Mouse (Mus musculus) limb, embryonic 11.5 days (tissue): ENCODE results near the gene Cxcl9. TPM values are rescaled to one million over a fixed set of nuclear protein-coding genes. Genes with fewer than 3 reads are reported as not detected.

Source experiments
- ATAC-seq: fragments of 200-750 bp; cut with Nextera tagmentation; 2 replicates; pipeline ENCODE4 v1.8.0; 2017; ENCODE audit warnings: low read depth; ENCODE audit not compliant: insufficient number of reproducible peaks, low FRiP score, low TSS enrichment
- DNase-seq: peaks from one replicate; pipeline ENCODE4 v3.0.0-alpha.2; 2015; ENCODE audit warnings: low spot score
- H3K27ac ChIP-seq: fragments of 300-500 bp; sonication (generic); replicated peaks from 2 replicates; pipeline ENCODE4 v1.5.1; 2014; ENCODE audit warnings: low read depth, mild to moderate bottlenecking, low read length
- H3K27me3 ChIP-seq: fragments of 300-500 bp; sonication (generic); 2 replicates; pipeline ENCODE4 v1.6.1; 2014; ENCODE audit warnings: mild to moderate bottlenecking, low read length, mixed read lengths; ENCODE audit not compliant: control insufficient read depth, insufficient read depth
- H3K36me3 ChIP-seq: fragments of 300-500 bp; sonication (generic); 2 replicates; pipeline ENCODE4 v1.6.1; 2014; ENCODE audit warnings: mild to moderate bottlenecking, low read length, moderate library complexity, mixed read lengths; ENCODE audit not compliant: control insufficient read depth, insufficient read depth
- H3K4me1 ChIP-seq: fragments of 300-500 bp; sonication (generic); 2 replicates; pipeline ENCODE4 v1.6.1; 2014; ENCODE audit warnings: low read length, mixed read lengths; ENCODE audit not compliant: control insufficient read depth, insufficient read depth
- H3K4me2 ChIP-seq: fragments of 300-500 bp; sonication (generic); 2 replicates; pipeline ENCODE4 v1.6.1; 2014; ENCODE audit warnings: low read depth, mild to moderate bottlenecking, moderate library complexity; ENCODE audit not compliant: severe bottlenecking
- H3K4me3 ChIP-seq: fragments of 300-500 bp; sonication (generic); 2 replicates; pipeline ENCODE4 v1.5.1; 2014; ENCODE audit warnings: low read depth, low read length
- H3K9ac ChIP-seq: fragments of 300-500 bp; sonication (generic); 2 replicates; pipeline ENCODE4 v1.6.1; 2014; ENCODE audit warnings: mild to moderate bottlenecking, low read length
- H3K9me3 ChIP-seq: fragments of 300-500 bp; sonication (generic); 2 replicates; pipeline ENCODE4 v1.6.1; 2016; ENCODE audit warnings: low read length; ENCODE audit not compliant: control insufficient read depth
- WGBS: fragments of 180-500 bp; shearing (Covaris S2); extraction: QIAGEN DNeasy Blood & Tissue Kit; methylation state at CpG from one replicate; pipeline ENCODE4 v1.1.7; 2014; 5-methylcytosine and 5-hydroxymethylcytosine counted together
- polyA plus RNA-seq: library from polyadenylated mRNA; unstranded; fragments of >200 nt; fragmentation: Nextera tagmentation; extraction: Ambion mirVana; gene quantifications from 2 replicates; pipeline ENCODE4 v1.2.1, GENCODE M21; 2014

The Cxcl9 gene
- polyA plus RNA-seq, 1 experiment from 2014 or later = not detected

- H3K36me3 ChIP-seq = no peaks in the 10 kb centered on the region
- H3K4me1 ChIP-seq = peaks cover 2% of the 10 kb centered on the region; the same call in 1 of the 2 replicates
- H3K4me3 ChIP-seq = no peak overlapping the region
- DNase-seq = no peak
- no peak overlapping the region for H3K27ac ChIP-seq
- ATAC-seq = no peak
- H3K4me2 ChIP-seq = no peak overlapping the region
- H3K9ac ChIP-seq = no peak overlapping the region
- H3K27me3 ChIP-seq = no peaks in the 10 kb centered on the region
- 76% methylated on average over 7 of the region's 7 CpGs for WGBS
- no peaks in the 10 kb centered on the region for H3K9me3 ChIP-seq
Observed at GRCm38 (mm10) chr5:92313776-92314175, 14.1 kb downstream of the Cxcl9 start.

GRCm38 (mm10) chr5:92312046-92312715, 15.7 kb downstream of the Cxcl9 start:
- Histone ChIP-seq H3K27ac (no peak overlapping the region), H3K4me2 (no peak overlapping the region), H3K4me1 (peaks cover 3% of the 10 kb centered on the region; the same call in 1 of the 2 replicates), H3K27me3 (no peaks in the 10 kb centered on the region), H3K9me3 (no peaks in the 10 kb centered on the region), H3K9ac (no peak overlapping the region), H3K4me3 (no peak overlapping the region), H3K36me3 (no peaks in the 10 kb centered on the region)
- DNase-seq (peak; percentile 89), ATAC-seq (no peak)
- WGBS = 15% methylated on average over 13 of the region's 13 CpGs

GRCm38 (mm10) chr5:92309681-92310511, 18.0 kb downstream of the Cxcl9 start, which contains the start of gene Sdad1:
Gene Sdad1 (minus strand): TSS chr5:92310479.
- Histone ChIP-seq H3K4me3 (peak within 1 kb of the TSS; percentile 87), H3K27ac (no peak within 1 kb of the TSS), H3K9ac (peak within 1 kb of the TSS; percentile 80), H3K9me3 (no peaks in the 10 kb centered on the region), H3K36me3 (peaks cover 10% of the 10 kb centered on the region), H3K4me1 (peaks cover 3% of the 10 kb centered on the region; the same call in 1 of the 2 replicates), H3K27me3 (no peaks in the 10 kb centered on the region), H3K4me2 (peak within 1 kb of the TSS; percentile 57)
- peak; percentile 95 for DNase-seq
- peak; percentile 94 for ATAC-seq
- 2% methylated on average over 41 of the region's 41 CpGs for WGBS

- Histone ChIP-seq H3K9ac (no peak overlapping the region), H3K4me3 (no peak overlapping the region), H3K4me1 (peaks cover 3% of the 10 kb centered on the region; the same call in 1 of the 2 replicates), H3K4me2 (no peak overlapping the region), H3K9me3 (no peaks in the 10 kb centered on the region), H3K36me3 (peaks cover 26% of the 10 kb centered on the region), H3K27ac (no peak overlapping the region), H3K27me3 (no peaks in the 10 kb centered on the region)
- DNase-seq = no peak
- WGBS = 84% methylated on average over 3 of the region's 3 CpGs
- ATAC-seq = no peak
Observed at GRCm38 (mm10) chr5:92304291-92304690, 23.6 kb downstream of the Cxcl9 start.

- peaks cover 27% of the 10 kb centered on the region for H3K36me3 ChIP-seq
- no peaks in the 10 kb centered on the region for H3K9me3 ChIP-seq
- H3K27ac ChIP-seq = no peak overlapping the region
- DNase-seq = no peak
- no peak for ATAC-seq
- H3K9ac ChIP-seq = no peak overlapping the region
- H3K4me3 ChIP-seq = no peak overlapping the region
- H3K4me2 ChIP-seq = no peak overlapping the region
- H3K27me3 ChIP-seq = no peaks in the 10 kb centered on the region
- H3K4me1 ChIP-seq = no peaks in the 10 kb centered on the region
- 96% methylated on average over 13 of the region's 13 CpGs for WGBS
Observed at GRCm38 (mm10) chr5:92302149-92302840, 25.6 kb downstream of the Cxcl9 start.

GRCm38 (mm10) chr5:92294525-92294924, 33.4 kb downstream of the Cxcl9 start:
- H3K27ac ChIP-seq = no peak overlapping the region

GRCm38 (mm10) chr5:92291652-92292414, 36.0 kb downstream of the Cxcl9 start:
- Histone ChIP-seq H3K27me3 (no peaks in the 10 kb centered on the region), H3K9ac (no peak overlapping the region), H3K36me3 (peaks cover 16% of the 10 kb centered on the region), H3K4me3 (no peak overlapping the region), H3K4me1 (no peaks in the 10 kb centered on the region), H3K4me2 (no peak overlapping the region), H3K27ac (no peak overlapping the region), H3K9me3 (no peaks in the 10 kb centered on the region)
- ATAC-seq (no peak), DNase-seq (no peak)
- 90% methylated on average over 6 of the region's 6 CpGs for WGBS

More at GRCm38 (mm10) chr5:92294525-92294924, 33.4 kb downstream of the Cxcl9 start:
- Histone ChIP-seq H3K27me3 (no peaks in the 10 kb centered on the region), H3K9me3 (no peaks in the 10 kb centered on the region), H3K36me3 (peaks cover 17% of the 10 kb centered on the region), H3K4me1 (no peaks in the 10 kb centered on the region), H3K4me3 (no peak overlapping the region), H3K9ac (no peak overlapping the region), H3K4me2 (no peak overlapping the region)
- 88% methylated on average over 2 of the region's 2 CpGs for WGBS
- ATAC-seq = no peak
- no peak for DNase-seq
